Mouse (Mus musculus) forebrain, embryonic 14.5 days (tissue): ENCODE results near the gene Nutm1. TPM values are rescaled to one million over a fixed set of nuclear protein-coding genes. Genes with fewer than 3 reads are reported as not detected.

Experiments used
- polyA plus RNA-seq: library from polyadenylated mRNA; unstranded; fragments of >200 nt; fragmentation: Nextera tagmentation; extraction: Ambion mirVana; gene quantifications from 2 replicates; pipeline ENCODE4 v1.2.1, GENCODE M21; 2014

Gene Nutm1
- polyA plus RNA-seq, 1 experiment from 2014 or later = not detected

Other genes starting within 250 kb of the Nutm1 start
- not detected in 2 replicates for gene Olfr1310, start 246.6 kb downstream of the Nutm1 start, polyA plus RNA-seq
- gene Olfr1311, start 234.9 kb downstream of the Nutm1 start, polyA plus RNA-seq = not detected in 2 replicates
- gene Olfr1312, start 209.1 kb downstream of the Nutm1 start, polyA plus RNA-seq = not detected in 2 replicates
- gene Olfr1313, start 181.4 kb downstream of the Nutm1 start, polyA plus RNA-seq = not detected in 2 replicates
- gene Olfr1314, start 162.5 kb downstream of the Nutm1 start, polyA plus RNA-seq = not detected in 2 replicates
- gene Olfr1315-ps1, start 143.9 kb downstream of the Nutm1 start, polyA plus RNA-seq = not detected in 2 replicates
- gene Olfr1316, start 124.3 kb downstream of the Nutm1 start, polyA plus RNA-seq = not detected in 2 replicates
- not detected in 2 replicates for gene Olfr1317, start 119.0 kb downstream of the Nutm1 start, polyA plus RNA-seq
- gene Olfr1318, start 105.1 kb downstream of the Nutm1 start, polyA plus RNA-seq = not detected in 2 replicates
- 8.1 and 13.0 TPM in 2 replicates for gene Lpcat4, start 19.8 kb downstream of the Nutm1 start, polyA plus RNA-seq
- 170 and 190 TPM in 2 replicates for gene Nop10, start 2.6 kb upstream of the Nutm1 start, polyA plus RNA-seq
- gene Slc12a6, start 6.5 kb upstream of the Nutm1 start, polyA plus RNA-seq = 15.0 and 16.5 TPM in 2 replicates
- not detected in 2 replicates for gene Gm21985, start 7.0 kb upstream of the Nutm1 start, polyA plus RNA-seq
- gene Emc4, start 108.7 kb upstream of the Nutm1 start, polyA plus RNA-seq = 165 and 170 TPM in 2 replicates
- 48.4 and 54.5 TPM in 2 replicates for gene Katnbl1, start 119.9 kb upstream of the Nutm1 start, polyA plus RNA-seq
- 15.2 and 15.3 TPM in 2 replicates for gene Emc7, start 195.7 kb upstream of the Nutm1 start, polyA plus RNA-seq
- 0.42 and 0.49 TPM in 2 replicates for gene Chrm5, start 221.5 kb upstream of the Nutm1 start, polyA plus RNA-seq
- gene Aven, start 233.7 kb upstream of the Nutm1 start, polyA plus RNA-seq = 2.7 and 3.0 TPM in 2 replicates